Mouse (Mus musculus): ENCODE measurements around the gene S1pr2. TPM values are rescaled to one million over a fixed set of nuclear protein-coding genes. Genes with fewer than 3 reads are reported as not detected.

S1pr2 gene
- total and polyA plus RNA-seq, 3 experiments: 6.4 to 27.4 TPM; not detected in 1

DNA sequence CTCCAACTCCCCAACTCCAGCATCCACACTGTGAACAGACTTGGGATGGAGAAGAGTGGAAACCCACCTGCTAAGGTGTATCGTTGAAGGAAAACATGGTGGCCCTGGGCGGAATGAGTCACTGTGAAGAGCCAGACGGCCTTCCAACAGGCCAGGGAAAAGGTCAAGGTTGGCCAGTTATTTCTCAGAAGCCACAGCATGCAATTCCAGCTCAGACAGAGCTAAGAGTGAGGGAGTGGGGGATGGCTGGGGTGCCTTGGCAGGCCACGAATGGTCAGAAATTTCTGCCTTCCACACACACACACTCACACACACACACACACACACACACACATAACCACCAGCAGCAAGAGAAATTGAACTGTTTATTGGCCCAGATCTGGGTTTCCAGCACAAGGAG is 11.0 kb downstream of the S1pr2 start:
- Histone ChIP-seq H3K27ac (ENCODE audit: control insufficient read depth, low read depth, low read length) (no peak overlapping the region), H3K4me3 (ENCODE audit: control insufficient read depth in 1 of 2, insufficient read depth in 1 of 2, low read depth in 2 of 2, low read length in 2 of 2) (no peak overlapping the region), H3K36me3 (ENCODE audit: control insufficient read depth in 1 of 2, insufficient read depth in 2 of 2, low read length in 2 of 2) (peaks cover 0 to 14% of the 10 kb centered on the region in 2 experiments; a peak in 2 of 4 replicates), H3K79me2 (ENCODE audit: control insufficient read depth, insufficient read depth, low read length, poor library complexity) (no peaks in the 10 kb centered on the region), H3K4me1 (ENCODE audit: control insufficient read depth in 1 of 2, insufficient read depth in 2 of 2, low read length in 2 of 2) (peaks cover 3 to 27% of the 10 kb centered on the region in 2 experiments), H3K9me3 (replicated peaks; ENCODE audit: insufficient read depth, low read length) (no peaks in the 10 kb centered on the region), H3K9ac (ENCODE audit: control insufficient read depth, low read depth, low read length, poor library complexity, severe bottlenecking) (no peak overlapping the region), H3K27me3 (ENCODE audit: control insufficient read depth in 1 of 2, insufficient read depth in 2 of 2, low read length in 2 of 2) (no peaks in the 10 kb centered on the region)
- TF ChIP-seq ZNF384 (IDR thresholded peaks at IDR 0.05; ENCODE audit: low read depth, low read length) (no peak), POLR2AphosphoS5 (IDR thresholded peaks at IDR 0.05; ENCODE audit: borderline replicate concordance, low read depth, low read length) (no peak), POLR2A (IDR thresholded peaks at IDR 0.05; ENCODE audit: control insufficient read depth in 1 of 2, insufficient read depth in 1 of 2, low read depth in 1 of 2, low read length in 2 of 2, poor library complexity in 1 of 2) (no peak), SMC3 (IDR thresholded peaks at IDR 0.05; ENCODE audit: low read depth, low read length) (no peak), E2F4 (IDR thresholded peaks at IDR 0.05; ENCODE audit: borderline replicate concordance, low read depth, low read length) (no peak), RAD21 (IDR thresholded peaks at IDR 0.05; ENCODE audit: low read depth, low read length) (no peak), USF1 (IDR thresholded peaks at IDR 0.05; ENCODE audit: low read depth, low read length) (no peak), ZKSCAN1 (IDR thresholded peaks at IDR 0.05; ENCODE audit: low read depth, low read length) (no peak)
- DNase-seq (ENCODE audit: low read depth, low spot score): no peak

DNA sequence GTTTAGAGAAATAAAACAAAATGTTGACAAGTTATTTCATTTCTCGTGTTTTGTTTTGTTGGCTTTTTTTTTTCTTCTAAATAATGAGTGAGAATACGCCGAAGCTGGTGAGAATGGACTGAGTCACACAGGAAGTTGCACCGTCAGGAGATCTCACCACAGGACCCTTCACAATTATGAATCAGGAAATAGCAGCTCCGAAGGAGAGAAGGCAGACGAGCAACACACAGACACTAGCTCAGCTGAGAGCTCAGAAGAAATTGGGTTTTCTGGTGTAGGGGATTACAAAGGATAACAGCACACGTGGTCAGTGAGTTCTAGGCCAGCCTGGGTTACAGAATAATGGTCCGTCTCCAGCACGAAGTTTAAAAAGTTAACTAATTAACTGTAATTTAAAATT is 15.0 kb downstream of the S1pr2 start:
- Histone ChIP-seq H3K9me3 (replicated peaks; ENCODE audit: insufficient read depth, low read length) (no peaks in the 10 kb centered on the region), H3K36me3 (ENCODE audit: control insufficient read depth in 1 of 2, insufficient read depth in 2 of 2, low read length in 2 of 2) (peaks cover 0 to 14% of the 10 kb centered on the region in 2 experiments; a peak in 2 of 4 replicates), H3K4me3 (ENCODE audit: control insufficient read depth in 1 of 2, insufficient read depth in 1 of 2, low read depth in 2 of 2, low read length in 2 of 2) (peak overlapping the region; percentile 3 to 28; a peak in 1 of 4 replicates), H3K79me2 (ENCODE audit: control insufficient read depth, insufficient read depth, low read length, poor library complexity) (no peaks in the 10 kb centered on the region), H3K27me3 (ENCODE audit: control insufficient read depth in 1 of 2, insufficient read depth in 2 of 2, low read length in 2 of 2) (no peaks in the 10 kb centered on the region), H3K4me1 (ENCODE audit: control insufficient read depth in 1 of 2, insufficient read depth in 2 of 2, low read length in 2 of 2) (peaks cover 3 to 24% of the 10 kb centered on the region in 2 experiments), H3K9ac (ENCODE audit: control insufficient read depth, low read depth, low read length, poor library complexity, severe bottlenecking) (peak overlapping the region; percentile 71), H3K27ac (ENCODE audit: control insufficient read depth, low read depth, low read length) (peak overlapping the region; percentile 82)
- peak; percentile 87 for TF ChIP-seq TBP (IDR thresholded peaks at IDR 0.05; ENCODE audit: low read depth, low read length)
- TF ChIP-seq ZMIZ1 (IDR thresholded peaks at IDR 0.05; ENCODE audit: low read depth, low read length): no peak
- TF ChIP-seq GATA1 (IDR thresholded peaks at IDR 0.05; ENCODE audit: low read depth, low read length): 0 out of 2 replicates have a peak, but pooled peaks have one; percentile 2
- TF ChIP-seq POLR2A (IDR thresholded peaks at IDR 0.05; ENCODE audit: control insufficient read depth in 1 of 2, insufficient read depth in 1 of 2, low read depth in 1 of 2, low read length in 2 of 2, poor library complexity in 1 of 2): peak; percentile 66 to 87
- TF ChIP-seq POLR2AphosphoS2 (IDR thresholded peaks at IDR 0.05; ENCODE audit: low read length): no peak
- TF ChIP-seq MYC (IDR thresholded peaks at IDR 0.05; ENCODE audit: low read depth, low read length): no peak
- TF ChIP-seq CHD2 (IDR thresholded peaks at IDR 0.05; ENCODE audit: low read length): no peak
- TF ChIP-seq POLR2AphosphoS5 (IDR thresholded peaks at IDR 0.05; ENCODE audit: borderline replicate concordance, low read depth, low read length): peak; percentile 87; the same call in 1 of the 2 replicates
- DNase-seq (ENCODE audit: low read depth, low spot score): peak; percentile 91

DNA sequence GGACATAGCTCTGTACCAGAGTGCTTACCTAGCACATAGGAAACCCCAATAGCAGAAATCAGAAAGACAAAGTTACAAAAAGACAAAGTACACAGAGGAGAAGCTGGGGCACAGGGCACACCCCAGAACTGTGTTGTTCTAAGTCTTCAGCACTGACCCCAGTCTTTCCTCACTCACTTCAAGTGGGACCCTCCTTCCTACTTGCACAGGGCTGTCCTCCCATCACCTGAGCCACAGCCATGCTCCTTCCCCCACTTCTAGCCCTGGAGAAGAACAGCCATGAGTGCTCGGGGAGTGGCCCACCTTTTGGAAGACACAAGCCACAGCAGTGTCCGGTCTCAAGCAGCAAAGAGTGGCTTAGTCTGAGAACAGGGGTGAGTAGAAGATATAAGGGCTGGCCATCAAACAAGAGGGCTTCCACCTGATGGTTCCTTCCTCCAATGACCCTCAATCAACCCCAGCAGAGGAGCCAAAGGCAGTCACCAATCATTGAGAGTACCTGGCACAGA is 17.1 kb downstream of the S1pr2 start, which contains the start of gene Dnmt1:
TSS of gene Dnmt1 (minus strand) at position 459 of the 509 bp plus-strand sequence.
- Histone ChIP-seq H3K4me3 (ENCODE audit: control insufficient read depth in 1 of 2, insufficient read depth in 1 of 2, low read depth in 2 of 2, low read length in 2 of 2) (no peak within 1 kb of the TSS), H3K27me3 (ENCODE audit: control insufficient read depth in 1 of 2, insufficient read depth in 2 of 2, low read length in 2 of 2) (no peaks in the 10 kb centered on the region), H3K27ac (ENCODE audit: control insufficient read depth, low read depth, low read length) (no peak within 1 kb of the TSS), H3K36me3 (ENCODE audit: control insufficient read depth in 1 of 2, insufficient read depth in 2 of 2, low read length in 2 of 2) (peaks cover 0 to 9% of the 10 kb centered on the region in 2 experiments; a peak in 2 of 4 replicates), H3K79me2 (ENCODE audit: control insufficient read depth, insufficient read depth, low read length, poor library complexity) (no peaks in the 10 kb centered on the region), H3K4me1 (ENCODE audit: control insufficient read depth in 1 of 2, insufficient read depth in 2 of 2, low read length in 2 of 2) (peaks cover 0 to 13% of the 10 kb centered on the region in 2 experiments; a peak in 2 of 4 replicates), H3K9ac (ENCODE audit: control insufficient read depth, low read depth, low read length, poor library complexity, severe bottlenecking) (no peak within 1 kb of the TSS), H3K9me3 (replicated peaks; ENCODE audit: insufficient read depth, low read length) (no peaks in the 10 kb centered on the region)
- TF ChIP-seq RCOR1 (IDR thresholded peaks at IDR 0.05; ENCODE audit: low read depth, low read length): no peak
- DNase-seq (ENCODE audit: low read depth, low spot score): no peak

Measured in MEL (cell line).